Mouse (Mus musculus): ENCODE data around the gene Prl7b1.

Gene Prl7b1

GRCm38 (mm10) chr13:27610482-27610881 lies at the start of gene Prl7b1:
Gene Prl7b1, minus strand, starts transcription at chr13:27610582.
- no peak for DNase-seq (ENCODE audit: low spot score)

GRCm38 (mm10) chr13:27642393-27642792 lies 32.0 kb upstream of the Prl7b1 start, which contains the start of gene Prl7a1:
Gene Prl7a1, minus strand, starts transcription at chr13:27642493.
- no peak for DNase-seq (ENCODE audit: low spot score)

- DNase-seq (ENCODE audit: low spot score): no peak
These were observed 28.3 kb downstream of the Prl7b1 start, which contains the start of gene Prl8a1 for GRCm38 (mm10) chr13:27582071-27582470. Gene Prl8a1, minus strand, starts transcription at chr13:27582171.

- no peak for DNase-seq (ENCODE audit: low spot score)
These were observed 45.9 kb downstream of the Prl7b1 start, which contains the start of gene Prl8a9 for GRCm38 (mm10) chr13:27564506-27564905. Gene Prl8a9, minus strand, starts transcription at chr13:27564606.

- no peak for DNase-seq (ENCODE audit: low spot score)
These were observed 57.0 kb downstream of the Prl7b1 start for GRCm38 (mm10) chr13:27553336-27553735.

Measured in testis, postnatal 14 days (tissue).